Mouse (Mus musculus): ENCODE measurements around the gene Zfp839. TPM values are rescaled to one million over a fixed set of nuclear protein-coding genes. Genes with fewer than 3 reads are reported as not detected.

Zfp839 gene
- polyA plus RNA-seq, 1 experiment from 2014 or later: 5.9 TPM

DNA sequence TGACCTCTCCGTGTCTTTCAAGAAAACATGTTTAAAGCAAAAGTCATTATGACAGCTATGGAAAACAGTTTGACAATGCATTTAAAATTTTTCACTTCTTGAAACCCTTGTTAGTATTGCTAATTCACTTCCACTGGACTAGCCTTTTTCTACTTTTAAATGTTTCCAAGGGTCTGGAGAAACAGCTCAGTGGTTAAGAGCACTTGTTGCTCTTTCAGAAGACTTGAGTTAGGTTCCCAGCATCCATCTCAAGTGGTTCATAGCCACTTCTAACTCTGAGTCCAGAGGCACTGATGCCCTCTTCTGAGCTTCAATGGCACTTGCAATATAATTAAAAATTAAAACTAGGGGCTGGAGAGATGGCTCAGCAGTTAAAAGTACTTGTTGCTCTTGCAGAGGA lies 41.8 kb downstream of the Zfp839 start:
- H3K27me3 ChIP-seq (replicated peaks): no peaks in the 10 kb centered on the region
- H3K36me3 ChIP-seq: peaks cover 3% of the 10 kb centered on the region
- no peaks in the 10 kb centered on the region for H3K9me3 ChIP-seq
- H3K27ac ChIP-seq: no peak overlapping the region
- H3K9ac ChIP-seq: no peak overlapping the region
- H3K4me3 ChIP-seq: no peak overlapping the region
- whole genome bisulfite sequencing: 96% methylated on average over 1 of the region's 1 CpGs
- H3K4me1 ChIP-seq: peaks cover 15% of the 10 kb centered on the region
- no peak overlapping the region for H3K4me2 ChIP-seq (replicated peaks)
- no peak for ATAC-seq (ENCODE audit: low FRiP score, low read depth)

DNA sequence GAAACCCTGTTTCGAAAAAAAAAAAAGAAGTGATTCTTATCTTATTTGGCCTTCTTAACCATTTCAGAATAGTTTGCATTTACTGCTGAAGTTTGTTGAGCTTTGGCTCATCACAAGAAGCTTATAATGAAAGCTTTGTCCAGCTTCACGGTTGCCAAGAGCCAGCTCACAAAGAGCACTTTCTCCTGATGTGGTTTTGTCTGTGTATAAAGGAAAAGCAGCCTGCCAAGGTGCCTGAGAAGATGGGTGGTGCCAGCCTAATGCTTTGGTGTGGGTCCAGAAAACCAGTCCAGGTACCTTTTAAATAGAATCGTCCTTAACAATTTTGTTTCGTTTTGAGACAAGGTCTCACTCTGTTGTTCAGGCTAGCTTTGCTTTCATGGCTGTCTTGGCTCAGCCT lies 52.1 kb downstream of the Zfp839 start:
- WGBS: 84% methylated on average over 4 of the region's 4 CpGs

DNA sequence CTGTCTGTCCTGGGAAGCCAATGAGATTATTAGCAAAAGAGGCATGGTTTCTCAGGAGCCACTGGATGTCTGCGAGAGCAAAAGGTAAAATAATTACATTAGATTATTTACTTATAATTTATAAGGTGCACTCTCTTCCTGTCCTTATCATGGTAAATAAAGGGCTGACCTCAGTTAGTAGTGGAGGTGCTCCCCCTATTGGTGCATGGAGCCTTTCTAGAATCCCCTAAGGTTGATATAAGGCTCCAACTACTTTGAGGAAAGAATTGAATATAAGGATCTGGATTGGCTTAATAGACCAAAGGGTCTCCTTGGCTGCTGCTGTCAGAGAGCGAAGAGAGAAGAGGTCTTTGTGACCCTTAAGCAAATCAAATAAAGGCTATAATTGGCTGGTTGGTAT lies 53.5 kb downstream of the Zfp839 start:
- no peak for ATAC-seq (ENCODE audit: low FRiP score, low read depth)
- Histone ChIP-seq H3K9me3 (no peaks in the 10 kb centered on the region), H3K4me2 (replicated peaks) (no peak overlapping the region), H3K27ac (no peak overlapping the region), H3K4me1 (no peaks in the 10 kb centered on the region), H3K4me3 (no peak overlapping the region), H3K36me3 (no peaks in the 10 kb centered on the region), H3K9ac (no peak overlapping the region), H3K27me3 (replicated peaks) (no peaks in the 10 kb centered on the region)
- 92% methylated on average over 2 of the region's 2 CpGs for WGBS

More for the DNA sequence above, 52.1 kb downstream of the Zfp839 start:
- no peaks in the 10 kb centered on the region for H3K27me3 ChIP-seq (replicated peaks)
- no peak overlapping the region for H3K9ac ChIP-seq
- no peaks in the 10 kb centered on the region for H3K9me3 ChIP-seq
- no peaks in the 10 kb centered on the region for H3K4me1 ChIP-seq
- no peaks in the 10 kb centered on the region for H3K36me3 ChIP-seq
- no peak overlapping the region for H3K4me2 ChIP-seq (replicated peaks)
- no peak overlapping the region for H3K27ac ChIP-seq
- H3K4me3 ChIP-seq: no peak overlapping the region
- no peak for ATAC-seq (ENCODE audit: low FRiP score, low read depth)

DNA sequence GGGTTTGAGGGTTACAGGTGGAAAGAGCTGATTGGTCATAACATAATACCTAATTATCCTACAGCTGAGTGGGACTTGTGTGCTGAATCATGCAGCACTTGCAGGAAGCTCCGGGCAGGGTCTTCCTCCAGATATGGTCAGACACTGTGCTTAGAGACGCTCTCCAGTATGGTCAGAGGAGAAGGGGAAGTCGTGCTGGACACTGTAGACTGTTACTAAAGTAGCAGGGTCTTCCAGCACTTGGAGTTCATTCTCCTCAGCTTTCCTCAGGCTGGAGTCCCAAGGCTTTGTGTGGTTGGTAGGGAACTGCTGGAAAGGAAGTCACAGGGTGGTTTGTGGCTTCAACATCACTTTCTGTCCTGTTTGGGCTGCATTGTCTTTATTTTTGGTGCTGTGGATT lies 57.8 kb downstream of the Zfp839 start:
- no peaks in the 10 kb centered on the region for H3K27me3 ChIP-seq (replicated peaks)
- ATAC-seq (ENCODE audit: low FRiP score, low read depth): no peak
- no peak overlapping the region for H3K9ac ChIP-seq
- WGBS: 75% methylated on average over 3 of the region's 3 CpGs
- no peaks in the 10 kb centered on the region for H3K36me3 ChIP-seq
- no peak overlapping the region for H3K4me3 ChIP-seq
- no peaks in the 10 kb centered on the region for H3K4me1 ChIP-seq
- no peaks in the 10 kb centered on the region for H3K9me3 ChIP-seq
- H3K4me2 ChIP-seq (replicated peaks): no peak overlapping the region
- H3K27ac ChIP-seq: no peak overlapping the region

DNA sequence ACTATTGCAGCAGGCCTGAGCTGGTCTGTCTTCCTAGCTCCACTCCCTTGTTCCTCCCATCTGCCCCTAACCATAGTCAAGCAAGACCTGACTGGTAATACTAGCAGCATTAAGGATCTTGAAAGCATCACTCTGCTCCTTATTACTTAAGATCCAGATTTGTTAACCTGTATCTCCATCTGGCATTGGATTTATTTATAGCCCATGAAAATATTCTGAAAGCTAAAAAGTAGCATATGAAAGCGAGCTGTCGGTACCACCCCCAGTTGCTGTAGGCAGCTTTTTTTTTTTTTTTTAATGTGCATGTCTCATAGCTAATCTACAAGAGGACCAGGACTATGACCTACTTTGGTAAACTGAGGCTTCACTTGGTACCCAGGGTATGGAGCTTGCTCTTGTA lies 59.9 kb downstream of the Zfp839 start:
- Histone ChIP-seq H3K4me3 (no peak overlapping the region), H3K36me3 (peaks cover 2% of the 10 kb centered on the region), H3K9ac (no peak overlapping the region), H3K27me3 (replicated peaks) (no peaks in the 10 kb centered on the region), H3K9me3 (no peaks in the 10 kb centered on the region), H3K4me2 (replicated peaks) (no peak overlapping the region), H3K27ac (no peak overlapping the region), H3K4me1 (no peaks in the 10 kb centered on the region)
- no peak for ATAC-seq (ENCODE audit: low FRiP score, low read depth)
- 95% methylated on average over 2 of the region's 2 CpGs for WGBS

DNA sequence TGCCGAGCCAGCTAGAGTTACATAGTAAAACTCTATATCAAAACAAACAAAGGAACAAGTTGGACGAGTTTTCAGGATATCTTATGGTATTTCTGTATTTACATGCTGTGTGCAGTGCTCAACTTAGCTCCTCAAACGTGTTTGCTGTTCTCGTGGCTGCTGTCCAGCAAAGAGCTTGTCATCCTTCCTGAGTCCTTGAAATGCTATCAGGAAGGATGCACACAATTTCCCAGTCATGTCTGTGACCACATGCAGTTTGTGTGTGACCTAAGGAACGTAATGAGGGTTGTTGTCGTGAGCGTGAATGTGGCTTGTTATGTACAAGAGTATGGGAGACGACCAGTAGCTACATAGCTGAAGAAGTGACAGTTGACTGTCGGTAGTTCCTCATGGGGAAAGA lies 65.7 kb downstream of the Zfp839 start:
- no peak for ATAC-seq (ENCODE audit: low FRiP score, low read depth)
- H3K27me3 ChIP-seq (replicated peaks): no peaks in the 10 kb centered on the region
- 92% methylated on average over 9 of the region's 9 CpGs for WGBS
- no peak overlapping the region for H3K9ac ChIP-seq
- H3K27ac ChIP-seq: no peak overlapping the region
- no peaks in the 10 kb centered on the region for H3K4me1 ChIP-seq
- no peak overlapping the region for H3K4me2 ChIP-seq (replicated peaks)
- no peaks in the 10 kb centered on the region for H3K9me3 ChIP-seq
- H3K4me3 ChIP-seq: no peak overlapping the region
- peaks cover 37% of the 10 kb centered on the region for H3K36me3 ChIP-seq

Other genes with a start within 250 kb of the Zfp839 start
- 86.6 and 87.9 TPM in 2 replicates for gene Dync1h1, start 248.8 kb upstream of the Zfp839 start, polyA plus RNA-seq (2016; fragmentation: Nextera tagmentation; extraction: Ambion mirVana)
- gene 1700001K19Rik, start 167.6 kb upstream of the Zfp839 start, polyA plus RNA-seq (2016; fragmentation: Nextera tagmentation; extraction: Ambion mirVana): not detected in 2 replicates
- 1,156 and 1,160 TPM in 2 replicates for gene Hsp90aa1, start 147.5 kb upstream of the Zfp839 start, polyA plus RNA-seq (2016; fragmentation: Nextera tagmentation; extraction: Ambion mirVana)
- gene Wdr20, start 112.3 kb upstream of the Zfp839 start, polyA plus RNA-seq (2016; fragmentation: Nextera tagmentation; extraction: Ambion mirVana): 28.1 and 30.5 TPM in 2 replicates
- gene Mok, start 9.3 kb upstream of the Zfp839 start, polyA plus RNA-seq (2016; fragmentation: Nextera tagmentation; extraction: Ambion mirVana): 9.7 and 10.2 TPM in 2 replicates
- 65.3 and 68.3 TPM in 2 replicates for gene Cinp, start 38.9 kb downstream of the Zfp839 start, polyA plus RNA-seq (2016; fragmentation: Nextera tagmentation; extraction: Ambion mirVana)
- gene Tecpr2, start 39.0 kb downstream of the Zfp839 start, polyA plus RNA-seq (2016; fragmentation: Nextera tagmentation; extraction: Ambion mirVana): 7.2 and 7.6 TPM in 2 replicates
- gene Ankrd9, start 128.8 kb downstream of the Zfp839 start, polyA plus RNA-seq (2016; fragmentation: Nextera tagmentation; extraction: Ambion mirVana): 9.5 and 10.5 TPM in 2 replicates
- 7.9 and 8.5 TPM in 2 replicates for gene Rcor1, start 189.1 kb downstream of the Zfp839 start, polyA plus RNA-seq (2016; fragmentation: Nextera tagmentation; extraction: Ambion mirVana)

Data from neural tube, embryonic 12.5 days (tissue).